Mouse (Mus musculus): ENCODE measurements around the gene Kif2c. TPM values are rescaled to one million over a fixed set of nuclear protein-coding genes. Genes with fewer than 3 reads are reported as not detected.
A peak's percentile ranks its signal among the peaks of the same experiment; 100 is the strongest.

Kif2c gene
- total and polyA plus RNA-seq, 3 experiments, result 32.6 to 45.1 TPM; not detected in 1

- H3K4me3 ChIP-seq (ENCODE audit: control insufficient read depth in 1 of 2, insufficient read depth in 1 of 2, low read depth in 2 of 2, low read length in 2 of 2), result peak overlapping the region in 1 of 2 experiments; percentile 26; a peak in 1 of 4 replicates
- H3K79me2 ChIP-seq (ENCODE audit: control insufficient read depth, insufficient read depth, low read length, poor library complexity), result no peaks in the 10 kb centered on the region
- no peaks in the 10 kb centered on the region for H3K27me3 ChIP-seq (ENCODE audit: control insufficient read depth in 1 of 2, insufficient read depth in 2 of 2, low read length in 2 of 2)
- H3K9me3 ChIP-seq (replicated peaks; ENCODE audit: insufficient read depth, low read length), result no peaks in the 10 kb centered on the region
- H3K36me3 ChIP-seq (ENCODE audit: control insufficient read depth in 1 of 2, insufficient read depth in 2 of 2, low read length in 2 of 2), result peaks cover 0 to 2% of the 10 kb centered on the region in 2 experiments; a peak in 1 of 4 replicates
- H3K9ac ChIP-seq (ENCODE audit: control insufficient read depth, low read depth, low read length, poor library complexity, severe bottlenecking), result peak overlapping the region; percentile 53
- DNase-seq (ENCODE audit: low read depth, low spot score), result peak; percentile 97
- H3K4me1 ChIP-seq (ENCODE audit: control insufficient read depth in 1 of 2, insufficient read depth in 2 of 2, low read length in 2 of 2), result peaks cover 0 to 7% of the 10 kb centered on the region in 2 experiments; a peak in 1 of 4 replicates
- TF ChIP-seq CTCF (IDR thresholded peaks at IDR 0.05 in 2 of 3, conservative IDR thresholded peaks at IDR 0.05 in 1 of 3; ENCODE audit: control insufficient read depth in 1 of 3, insufficient read depth in 1 of 3, low read depth in 2 of 3, low read length in 3 of 3, poor library complexity in 1 of 3, severe bottlenecking in 1 of 3) (peak in 2 of 3 experiments; percentile 23 to 63; a peak in 3 of 6 replicates), TAL1 (IDR thresholded peaks at IDR 0.05; ENCODE audit: low read length) (peak; percentile 45), POLR2AphosphoS5 (IDR thresholded peaks at IDR 0.05; ENCODE audit: borderline replicate concordance, low read depth, low read length) (peak; percentile 100), TBP (IDR thresholded peaks at IDR 0.05; ENCODE audit: low read depth, low read length) (peak; percentile 99), POLR2AphosphoS2 (IDR thresholded peaks at IDR 0.05; ENCODE audit: low read length) (no peak), POLR2A (IDR thresholded peaks at IDR 0.05; ENCODE audit: control insufficient read depth in 1 of 2, insufficient read depth in 1 of 2, low read depth in 1 of 2, low read length in 2 of 2, poor library complexity in 1 of 2) (peak; percentile 98 to 99), EP300 (IDR thresholded peaks at IDR 0.05; ENCODE audit: low read depth in 1 of 2, low read length in 2 of 2) (no peak)
- H3K27ac ChIP-seq (ENCODE audit: control insufficient read depth, low read depth, low read length), result peak overlapping the region; percentile 80
These were observed 19.9 kb upstream of the Kif2c start for GRCm38 (mm10) chr4:117202046-117202991.

DNA sequence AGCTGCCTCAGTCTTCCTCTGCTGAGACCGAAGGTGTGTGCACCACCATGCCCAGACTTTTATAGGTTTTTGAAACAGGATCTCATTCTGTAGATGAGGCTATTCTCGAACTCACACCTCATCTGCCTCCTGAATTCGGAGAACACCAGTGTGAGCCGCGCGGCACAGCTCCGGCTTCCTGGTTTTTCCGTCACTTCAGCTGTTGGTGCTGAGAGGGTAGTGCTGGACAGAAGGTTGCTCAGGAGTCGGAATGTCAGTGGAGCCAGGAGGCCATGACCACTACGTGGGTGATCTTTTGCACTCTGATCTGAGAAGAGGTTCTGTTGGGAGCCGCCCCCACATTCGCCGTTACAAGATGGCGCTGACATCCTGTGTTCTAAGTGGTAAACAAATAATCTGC lies 9.4 kb upstream of the Kif2c start:
- peaks cover 0 to 2% of the 10 kb centered on the region in 2 experiments; a peak in 2 of 4 replicates for H3K36me3 ChIP-seq (ENCODE audit: control insufficient read depth in 1 of 2, insufficient read depth in 2 of 2, low read length in 2 of 2)
- H3K27me3 ChIP-seq (ENCODE audit: control insufficient read depth in 1 of 2, insufficient read depth in 2 of 2, low read length in 2 of 2), result no peaks in the 10 kb centered on the region
- no peak overlapping the region for H3K27ac ChIP-seq (ENCODE audit: control insufficient read depth, low read depth, low read length)
- TF ChIP-seq ZKSCAN1 (IDR thresholded peaks at IDR 0.05; ENCODE audit: low read depth, low read length), result no peak
- TF ChIP-seq KAT2A (conservative IDR thresholded peaks at IDR 0.05; ENCODE audit: low read depth, low read length), result no peak
- TF ChIP-seq NRF1 (IDR thresholded peaks at IDR 0.05; ENCODE audit: insufficient read depth, low read depth, low read length, poor library complexity, severe bottlenecking), result no peak
- no peak for TF ChIP-seq MYC (IDR thresholded peaks at IDR 0.05; ENCODE audit: low read depth, low read length)
- no peak for TF ChIP-seq HCFC1 (IDR thresholded peaks at IDR 0.05; ENCODE audit: low read depth, low read length)
- no peak for TF ChIP-seq RAD21 (IDR thresholded peaks at IDR 0.05; ENCODE audit: low read depth, low read length)
- TF ChIP-seq TCF12 (IDR thresholded peaks at IDR 0.05; ENCODE audit: low read depth, low read length), result no peak
- TF ChIP-seq MAZ (IDR thresholded peaks at IDR 0.05; ENCODE audit: low read depth, low read length), result no peak
- TF ChIP-seq UBTF (IDR thresholded peaks at IDR 0.05; ENCODE audit: borderline replicate concordance, insufficient read depth, low read depth, low read length), result no peak
- no peak for TF ChIP-seq BHLHE40 (IDR thresholded peaks at IDR 0.05; ENCODE audit: borderline replicate concordance, low read depth, low read length)
- TF ChIP-seq ZMIZ1 (IDR thresholded peaks at IDR 0.05; ENCODE audit: low read depth, low read length), result no peak
- TF ChIP-seq NELFE (IDR thresholded peaks at IDR 0.05; ENCODE audit: low read depth, low read length), result no peak
- no peak for TF ChIP-seq ELF1 (IDR thresholded peaks at IDR 0.05; ENCODE audit: low read depth, low read length)
- no peak for TF ChIP-seq ZC3H11A (IDR thresholded peaks at IDR 0.05; ENCODE audit: low read depth, low read length)
- no peaks in the 10 kb centered on the region; the same call in 1 of the 2 replicates for H3K79me2 ChIP-seq (ENCODE audit: control insufficient read depth, insufficient read depth, low read length, poor library complexity)
- DNase-seq (ENCODE audit: low read depth, low spot score), result no peak
- no peak overlapping the region for H3K4me3 ChIP-seq (ENCODE audit: control insufficient read depth in 1 of 2, insufficient read depth in 1 of 2, low read depth in 2 of 2, low read length in 2 of 2)
- peaks cover 0 to 8% of the 10 kb centered on the region in 2 experiments; a peak in 2 of 4 replicates for H3K4me1 ChIP-seq (ENCODE audit: control insufficient read depth in 1 of 2, insufficient read depth in 2 of 2, low read length in 2 of 2)
- no peaks in the 10 kb centered on the region for H3K9me3 ChIP-seq (replicated peaks; ENCODE audit: insufficient read depth, low read length)
- H3K9ac ChIP-seq (ENCODE audit: control insufficient read depth, low read depth, low read length, poor library complexity, severe bottlenecking), result no peak overlapping the region
